Mouse (Mus musculus) c-Kit-positive CD71-positive TER-119-positive erythroid progenitor cells, embryonic 14.5 days (primary cell): Measurements from ENCODE around the gene Tbxas1.

Experiments
- DNase-seq: peaks from one replicate; pipeline ENCODE4 v3.0.0-alpha.2; 2013; ENCODE audit warnings: low spot score

Gene Tbxas1

DNA sequence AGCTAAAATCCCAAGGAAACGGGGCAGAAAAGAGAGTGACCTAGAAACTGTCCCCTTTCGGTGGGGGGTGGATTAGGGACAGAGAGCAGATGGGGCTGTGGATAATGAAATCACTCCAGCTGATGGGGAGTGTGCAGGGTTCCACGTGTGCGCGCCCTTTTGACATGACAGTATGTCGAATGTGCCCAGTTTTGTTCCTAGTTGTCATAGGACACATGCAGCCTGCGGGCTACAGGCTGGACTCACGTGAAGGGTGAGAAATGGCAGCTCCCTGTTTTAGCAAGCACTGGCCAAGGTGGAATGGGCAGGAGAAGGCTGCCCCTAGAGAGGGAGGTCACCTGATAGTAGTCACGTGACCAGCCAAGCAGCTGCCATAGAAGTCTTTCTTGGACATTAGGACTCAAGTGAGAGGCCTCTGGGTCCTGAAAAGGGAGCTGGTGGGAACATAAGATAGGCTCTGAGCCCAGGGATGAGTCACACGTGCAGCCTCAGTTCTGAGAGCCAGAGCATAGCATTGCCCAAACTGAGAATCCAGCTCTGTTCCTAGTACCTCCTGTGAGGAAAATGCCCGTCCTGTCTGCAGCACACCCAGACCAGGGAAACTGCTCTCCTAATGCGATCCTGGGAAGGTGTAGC, 85.7 kb downstream of the Tbxas1 start:
- no peak for DNase-seq

DNA sequence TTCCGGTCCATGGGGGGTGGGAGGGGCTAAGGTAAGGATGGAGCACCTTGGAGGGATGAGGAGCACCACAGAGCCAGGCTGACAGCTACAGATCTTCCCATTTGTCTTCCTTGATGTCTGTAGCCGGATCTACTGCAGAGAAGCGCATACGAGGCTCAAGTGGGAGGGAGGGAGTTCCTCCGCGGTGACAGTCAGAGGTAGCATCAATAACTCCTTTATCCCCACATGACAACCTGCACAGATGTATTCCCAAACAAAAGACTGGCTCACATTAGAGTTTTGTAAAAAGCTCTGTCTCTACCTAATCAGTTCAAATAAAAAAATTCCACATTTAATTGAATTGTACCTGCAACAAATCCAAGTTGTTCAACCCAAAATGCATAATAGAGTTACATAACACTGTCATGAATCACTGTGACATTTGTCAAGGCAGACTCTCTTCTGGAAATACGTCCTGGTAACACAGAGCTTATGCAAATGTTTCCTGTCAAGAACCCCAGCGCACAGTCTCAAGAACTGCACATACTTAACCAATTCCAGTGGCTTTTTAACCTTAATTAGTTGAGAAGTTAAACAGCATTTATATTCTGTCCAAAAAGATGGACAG, 86.3 kb downstream of the Tbxas1 start:
- DNase-seq: no peak

DNA sequence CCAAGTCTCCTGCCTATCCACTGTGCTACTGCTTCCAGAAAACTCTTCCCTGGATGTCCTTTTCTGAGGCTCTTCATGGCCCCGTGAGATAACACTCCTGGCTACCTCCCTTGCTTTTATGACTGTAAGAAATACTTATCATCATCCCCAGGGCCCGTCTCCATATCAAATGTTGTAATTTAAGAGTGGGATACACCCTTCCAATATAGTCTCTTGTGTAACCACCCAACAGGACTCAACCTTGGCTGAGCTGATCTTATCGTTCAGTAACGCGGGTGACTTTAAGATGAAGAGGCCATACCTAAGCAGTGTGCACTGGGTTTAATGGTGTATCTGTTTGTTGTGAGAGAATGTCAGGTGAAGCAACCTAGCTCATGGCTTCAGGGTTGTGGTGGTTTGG, 91.6 kb downstream of the Tbxas1 start:
- peak; percentile 56 for DNase-seq

DNA sequence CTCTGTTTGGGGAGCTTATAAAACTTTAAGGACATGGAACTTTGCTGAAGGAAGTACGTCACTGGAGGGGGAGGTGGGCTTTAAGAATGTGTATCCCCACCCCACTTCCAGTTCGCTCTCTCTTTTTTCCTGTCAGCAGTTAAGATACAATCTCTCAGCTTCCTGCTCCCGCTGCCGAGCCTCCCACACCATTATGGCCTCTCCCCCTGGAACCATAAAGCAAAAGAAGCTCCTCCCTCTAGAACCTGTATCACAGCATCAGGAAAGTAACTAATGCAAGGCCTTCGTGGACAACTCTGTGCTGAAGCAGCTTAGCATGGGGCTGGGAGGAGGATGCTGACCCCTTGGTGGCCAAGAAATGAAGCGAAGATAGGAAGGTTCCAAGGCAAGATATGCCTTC, 92.1 kb downstream of the Tbxas1 start:
- no peak for DNase-seq

DNA sequence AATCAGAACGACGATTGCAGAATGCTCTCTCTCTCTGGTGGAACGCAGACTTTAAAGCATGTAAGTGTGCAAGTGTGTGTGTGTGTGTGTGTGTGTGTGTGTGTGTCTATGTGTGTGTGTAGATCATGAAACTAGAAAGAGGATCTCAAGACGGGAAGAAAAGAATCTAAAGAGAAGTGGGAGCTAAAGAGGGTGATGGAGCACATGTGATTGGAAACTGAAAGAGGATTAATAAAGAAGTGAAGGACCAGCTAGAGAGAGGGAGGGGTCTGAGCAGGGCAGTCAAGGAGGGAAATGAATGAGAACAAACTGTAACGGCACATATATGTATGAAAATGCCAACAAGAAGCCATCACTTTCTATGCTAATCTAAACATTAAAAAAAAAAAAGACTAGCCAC, 92.8 kb downstream of the Tbxas1 start:
- DNase-seq: no peak

DNA sequence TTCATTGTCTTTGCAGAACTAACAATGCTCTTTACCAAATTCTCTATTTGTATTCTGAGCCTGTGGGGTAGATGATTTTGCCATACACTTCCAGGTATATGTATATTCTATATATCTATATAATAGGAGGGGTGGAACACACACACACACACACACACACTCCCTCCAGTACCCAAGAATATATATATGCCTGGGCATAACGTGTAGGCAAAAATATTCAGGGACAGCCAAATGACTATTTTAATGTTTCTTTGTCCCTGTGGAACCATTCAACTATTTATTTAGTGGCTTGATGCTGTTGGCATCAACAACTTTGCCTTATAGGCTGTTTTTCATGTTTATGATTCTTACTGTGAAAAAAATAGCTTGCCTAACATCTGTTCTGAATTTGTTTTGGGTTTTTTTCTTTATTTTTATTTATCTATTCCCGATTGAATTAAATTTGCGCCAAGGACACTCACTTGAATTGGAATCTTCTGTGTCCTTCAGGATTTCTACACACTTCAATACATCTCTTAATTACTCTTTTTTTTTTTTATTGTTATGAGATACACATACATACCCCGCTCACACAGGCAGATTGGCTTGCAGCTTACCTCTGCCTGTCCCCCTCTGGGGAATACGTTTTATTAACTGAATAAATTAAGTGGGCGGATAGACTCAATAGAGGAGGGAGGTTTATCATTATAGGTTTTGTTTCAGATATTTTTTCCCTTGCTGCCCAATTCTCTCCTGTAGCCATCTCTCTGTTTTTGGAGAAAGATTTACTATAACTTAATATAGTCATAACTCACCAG, 94.9 kb downstream of the Tbxas1 start:
- DNase-seq: no peak

DNA sequence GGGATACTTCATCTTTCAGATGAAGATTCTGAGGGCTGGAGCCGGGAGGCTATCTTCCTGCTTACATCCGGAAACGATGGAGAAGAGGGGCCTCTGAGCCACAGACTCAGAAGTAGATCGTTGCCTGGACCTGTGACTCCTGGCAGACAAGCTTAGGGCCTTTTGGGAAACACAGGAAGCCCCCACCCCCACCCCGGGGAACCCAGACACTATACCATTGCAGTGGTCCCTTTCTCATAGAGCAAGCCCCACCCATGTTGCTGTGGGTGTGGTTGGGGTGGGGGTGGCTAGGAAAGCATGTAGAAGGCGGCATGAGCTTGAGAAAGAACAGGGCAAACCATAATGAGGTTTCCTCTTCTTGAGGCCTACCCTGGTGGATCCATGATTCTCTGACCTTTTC, 95.6 kb downstream of the Tbxas1 start:
- DNase-seq: no peak

DNA sequence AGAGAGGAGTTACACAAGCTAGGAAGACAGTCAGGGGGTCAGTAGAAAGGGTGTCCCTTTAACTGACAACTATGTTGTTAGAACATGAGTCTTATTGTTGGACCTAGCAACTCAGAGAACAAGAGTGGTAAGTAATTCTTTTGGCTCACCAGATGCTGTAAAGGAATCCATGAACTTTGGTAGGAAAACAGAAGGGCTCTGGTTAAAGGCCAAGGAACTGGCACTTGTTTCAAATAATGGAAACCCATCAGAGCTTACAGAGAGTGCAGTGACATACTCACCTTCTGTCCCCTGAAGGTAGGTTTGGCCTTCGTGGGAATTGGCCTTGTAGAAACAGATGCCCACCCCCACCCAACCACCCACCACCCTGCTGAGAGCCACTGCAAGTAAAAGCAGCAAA, 97.6 kb downstream of the Tbxas1 start:
- no peak for DNase-seq

DNA sequence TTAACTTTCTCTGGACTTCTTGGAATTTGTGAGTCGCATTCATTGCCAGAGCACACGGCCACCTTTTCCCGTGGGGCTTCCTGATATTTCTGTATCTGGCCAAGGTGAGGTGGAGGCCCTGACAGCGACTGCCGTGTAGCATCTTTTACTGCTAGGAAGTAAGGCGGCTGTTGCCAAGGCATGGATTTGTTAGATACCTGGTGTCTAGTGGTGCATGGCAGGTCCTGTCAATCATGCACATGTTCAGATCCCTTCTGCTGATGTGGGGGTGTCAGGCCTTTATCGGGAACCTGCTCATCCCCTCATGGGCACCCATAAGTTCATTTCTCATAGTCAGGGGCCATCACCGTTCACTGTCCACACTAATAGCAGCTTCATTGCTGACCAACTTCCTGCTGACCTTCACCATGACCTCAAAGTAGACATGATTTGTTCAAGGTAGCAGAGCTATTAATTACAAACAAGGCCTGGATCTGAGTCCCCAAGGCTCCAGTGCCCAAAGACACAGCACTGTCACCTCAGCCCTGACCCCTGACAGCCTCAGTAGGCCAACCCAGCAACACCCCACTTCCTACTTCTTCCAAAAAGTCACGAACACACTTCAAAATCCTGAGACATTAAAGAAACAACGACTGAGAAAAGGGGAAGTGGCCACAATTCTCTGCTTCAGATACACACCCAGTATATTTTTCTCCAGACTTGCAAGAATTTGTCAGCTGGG, 98.4 kb downstream of the Tbxas1 start:
- DNase-seq: no peak

DNA sequence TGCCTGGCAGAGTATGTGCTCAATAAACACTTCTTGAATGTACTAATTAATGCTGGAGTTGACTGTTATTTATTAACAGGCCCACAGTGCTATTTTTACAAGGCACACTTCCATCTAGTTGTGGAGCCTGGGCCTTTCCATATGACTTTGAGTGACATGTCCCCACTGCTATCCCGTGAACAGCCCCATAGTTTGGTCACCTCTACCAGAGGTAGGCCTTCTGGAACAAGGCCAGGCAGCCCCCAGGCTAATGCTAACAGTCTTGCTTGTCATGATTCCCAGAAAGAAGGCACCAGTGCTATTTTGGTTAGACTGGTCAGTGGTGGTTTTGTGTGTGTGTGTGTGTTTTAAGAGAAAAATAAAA, 98.9 kb downstream of the Tbxas1 start:
- DNase-seq: no peak

DNA sequence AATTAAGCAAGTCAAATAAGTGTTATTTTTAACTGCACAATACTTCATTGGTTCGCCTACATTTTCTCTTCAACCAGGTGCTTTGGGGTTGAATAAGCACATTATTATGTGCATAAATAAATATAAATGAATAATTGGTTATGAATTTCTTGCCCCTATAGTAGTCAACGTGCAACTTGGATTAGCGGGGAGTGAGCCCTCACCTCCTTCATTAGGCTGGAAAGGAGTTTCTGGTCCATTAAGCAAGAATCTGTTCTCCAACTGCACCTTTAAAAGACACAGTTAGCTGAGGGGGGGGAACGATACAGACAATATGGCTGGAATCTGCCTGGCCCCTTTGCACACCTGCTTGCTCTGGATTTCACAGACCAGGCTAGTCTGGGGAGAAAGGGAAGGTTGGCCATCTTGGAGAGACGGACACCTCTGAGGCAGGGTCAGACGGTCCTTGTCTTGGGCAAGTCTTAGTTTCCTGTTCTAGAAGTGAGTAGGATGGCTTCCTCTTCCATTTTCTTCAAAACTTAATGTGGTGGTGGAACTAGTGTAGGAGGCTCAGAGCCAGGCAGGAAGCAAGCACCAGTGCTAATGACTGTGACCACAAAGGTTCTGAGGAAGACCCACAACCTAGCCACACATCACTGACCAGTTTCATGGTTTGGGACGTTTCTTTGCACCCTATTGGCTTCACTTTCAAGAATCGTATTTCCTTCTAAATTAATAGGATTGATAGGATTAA, 99.5 kb downstream of the Tbxas1 start:
- no peak for DNase-seq

DNA sequence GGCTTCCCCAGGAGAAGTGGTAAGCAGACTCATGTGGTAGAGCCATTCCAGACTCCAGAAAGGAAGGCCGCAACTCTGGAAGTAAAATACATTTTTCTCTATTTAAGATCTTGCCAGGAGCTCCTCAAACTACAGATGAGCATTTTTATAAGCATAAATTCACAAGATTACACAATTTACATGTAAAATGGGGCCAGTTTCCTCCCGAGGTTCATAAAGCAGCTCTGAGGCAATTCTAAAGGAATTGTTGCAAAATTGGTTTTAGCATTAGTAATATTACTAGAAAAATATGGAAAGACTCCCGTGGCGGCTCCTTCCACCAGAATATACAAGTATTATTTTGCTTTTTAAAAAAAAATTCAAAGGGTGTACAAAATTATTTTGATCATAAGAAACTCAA, 100.7 kb downstream of the Tbxas1 start:
- no peak for DNase-seq

DNA sequence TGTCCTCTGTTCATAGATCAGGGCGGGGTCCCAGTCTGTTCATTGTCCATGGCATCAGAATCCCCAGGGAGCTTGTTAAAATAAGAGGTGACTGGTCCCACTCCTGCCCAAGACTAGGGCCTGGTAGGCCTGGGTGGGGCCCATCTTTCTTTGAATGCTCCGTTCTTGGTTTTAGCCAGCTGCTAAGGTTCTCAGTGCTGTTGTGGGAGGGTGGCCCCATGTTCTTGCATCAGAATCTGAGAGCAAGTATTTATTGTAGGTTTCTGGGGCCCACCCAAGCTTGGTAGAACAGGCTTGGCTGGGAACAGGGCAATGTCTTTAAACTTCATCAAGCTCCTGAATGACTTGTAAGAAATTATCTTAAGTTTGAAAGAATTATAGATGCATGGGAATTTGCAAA, 101.2 kb downstream of the Tbxas1 start:
- DNase-seq: no peak

DNA sequence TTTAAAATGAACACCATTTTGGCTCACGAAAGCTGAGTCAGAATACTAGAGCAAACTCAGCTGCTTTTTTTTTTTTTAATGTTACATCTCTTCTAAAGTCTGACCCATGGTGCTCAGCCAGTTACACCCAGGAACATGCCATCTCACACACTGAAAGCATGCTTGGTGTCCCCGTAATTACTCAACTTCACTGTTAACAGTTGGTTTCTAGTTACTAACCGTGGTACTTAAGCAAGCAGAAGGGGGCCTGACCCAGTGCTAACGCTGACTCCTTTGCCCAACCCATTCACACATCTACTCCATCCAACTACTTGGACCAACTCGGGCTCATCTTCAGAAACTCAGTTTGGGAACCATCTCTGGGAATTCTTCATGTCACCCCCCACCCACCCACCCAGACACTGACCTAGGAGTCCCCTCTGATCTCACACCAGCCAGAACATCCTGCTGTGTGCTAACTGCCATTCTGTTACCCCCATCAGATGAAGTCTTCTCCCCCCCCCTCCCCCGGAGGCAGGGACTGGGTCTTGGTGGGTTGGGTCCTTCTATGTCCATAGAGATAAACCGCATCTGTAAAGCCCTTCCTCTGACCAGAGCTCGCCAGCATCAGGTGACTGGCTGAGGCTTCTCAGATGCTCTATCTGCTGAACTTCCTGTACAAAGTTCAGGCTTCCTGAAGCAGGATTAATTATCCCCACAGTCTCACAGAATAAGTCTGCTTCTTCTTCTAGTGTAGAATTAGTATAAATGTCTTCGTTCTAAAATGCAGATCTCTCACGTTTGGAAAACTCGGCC, 105.9 kb downstream of the Tbxas1 start:
- no peak for DNase-seq

DNA sequence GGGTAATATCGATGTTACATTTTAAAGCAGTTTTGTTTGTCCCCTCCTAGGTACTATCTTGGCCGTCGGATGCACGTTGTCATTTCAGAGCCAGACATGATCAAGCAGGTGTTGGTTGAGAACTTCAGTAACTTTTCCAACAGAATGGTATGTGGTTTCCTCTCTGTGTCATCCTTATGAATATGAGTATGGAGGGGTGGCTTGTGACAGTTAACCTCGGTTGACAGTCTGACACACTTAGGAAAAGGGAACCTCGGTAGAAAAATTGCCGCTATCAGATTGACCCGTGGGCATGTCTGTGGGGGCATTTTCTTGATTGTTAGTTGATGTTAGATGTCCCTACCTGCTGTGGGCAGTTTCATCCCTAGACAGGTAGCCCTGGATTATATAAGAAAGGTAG, 106.9 kb downstream of the Tbxas1 start:
- DNase-seq: no peak

DNA sequence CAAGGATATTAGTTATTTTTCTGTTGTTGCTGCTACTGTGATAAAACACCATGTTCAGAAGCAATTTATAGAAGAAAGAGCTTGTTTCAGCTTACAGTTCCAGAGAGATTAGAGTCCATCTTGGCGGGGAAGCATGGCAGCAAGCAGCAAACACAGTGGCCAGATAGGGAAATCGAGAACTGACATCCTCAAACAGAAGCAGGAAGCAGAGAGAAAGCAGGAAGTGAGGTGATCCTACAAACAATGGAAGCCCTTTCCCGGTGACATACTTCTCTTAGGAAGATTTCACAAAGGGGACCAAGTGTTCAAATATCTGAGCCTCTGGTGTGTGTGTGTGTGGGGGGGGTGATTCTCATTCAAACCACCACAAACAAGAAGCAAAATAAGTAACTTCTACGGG, 107.5 kb downstream of the Tbxas1 start:
- no peak for DNase-seq

DNA sequence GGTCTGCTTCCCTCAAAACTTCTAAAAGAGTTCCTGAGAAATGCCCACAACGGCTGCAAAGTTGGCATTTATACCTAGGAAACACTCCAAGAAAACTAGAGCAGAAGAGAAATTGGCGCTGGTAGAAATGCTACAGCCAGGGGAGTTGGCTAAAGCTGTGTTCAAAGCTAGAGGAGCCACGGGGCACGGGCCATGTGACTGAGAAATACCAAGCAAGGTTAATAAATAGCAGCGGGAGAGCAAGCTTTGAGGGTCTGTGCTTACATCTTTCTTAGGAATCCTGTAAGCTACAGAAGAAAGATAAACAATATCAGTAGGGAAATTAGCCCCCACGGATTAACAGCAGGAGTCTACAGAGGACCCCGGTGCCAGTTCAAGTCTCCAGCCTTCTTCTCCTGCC, 107.9 kb downstream of the Tbxas1 start:
- no peak for DNase-seq

DNA sequence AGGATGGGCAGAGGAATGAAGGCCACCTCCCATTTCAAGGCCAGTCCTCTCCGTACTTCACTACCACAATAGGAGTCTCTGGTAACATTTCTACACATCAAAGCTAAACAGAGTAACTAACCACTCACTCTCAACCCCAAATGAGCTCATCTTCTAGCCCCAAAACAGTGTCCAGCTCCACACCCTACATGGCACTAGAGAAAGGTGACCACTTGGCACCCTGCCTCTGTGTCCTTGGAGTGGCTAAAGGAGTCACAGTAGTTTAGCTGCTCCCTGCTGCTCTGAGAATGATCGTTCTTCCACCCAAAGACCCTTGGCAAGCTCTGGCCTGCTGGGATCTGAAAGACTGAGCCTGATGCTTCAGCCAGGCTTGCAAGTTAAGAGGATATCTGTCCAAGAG, 109.4 kb downstream of the Tbxas1 start:
- DNase-seq: no peak

DNA sequence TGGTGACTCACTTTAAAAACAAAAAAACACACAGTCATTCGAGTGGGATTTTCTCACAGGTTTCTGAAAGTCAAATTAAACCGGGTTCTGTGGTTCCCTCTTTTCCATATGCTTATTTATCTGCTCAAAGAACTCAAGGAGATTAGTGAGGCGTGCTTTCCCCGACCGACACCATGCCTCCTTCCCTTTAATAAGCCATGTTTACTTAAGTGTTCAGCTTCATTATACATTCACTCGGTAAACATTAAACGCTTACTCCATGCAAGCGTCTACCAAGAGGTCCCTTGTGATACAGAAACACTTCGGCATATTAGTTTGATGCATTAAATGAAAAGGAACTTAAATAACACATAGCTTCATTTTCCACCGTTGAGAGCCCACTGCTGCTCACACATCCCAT, 111.4 kb downstream of the Tbxas1 start:
- no peak for DNase-seq

DNA sequence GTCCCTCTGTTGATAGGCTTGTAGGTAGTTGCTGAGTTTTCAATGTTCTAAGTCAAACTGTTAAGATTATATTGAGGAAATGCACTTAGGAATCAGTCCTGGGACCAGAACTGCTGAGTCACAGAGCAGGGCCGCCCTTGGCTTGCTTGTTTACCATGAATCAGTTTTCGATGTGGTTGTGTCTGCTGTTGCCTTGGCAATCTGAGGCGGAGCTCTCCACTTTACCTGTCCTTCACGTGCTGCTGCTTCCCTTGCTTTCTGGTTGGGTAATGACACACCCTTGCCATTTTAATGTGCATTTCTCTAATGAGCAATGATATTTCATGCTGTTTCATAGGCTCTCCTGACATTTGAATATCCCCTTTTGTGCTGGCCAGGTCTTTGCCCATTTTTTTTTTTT, 116.8 kb downstream of the Tbxas1 start:
- DNase-seq: peak; percentile 35

DNA sequence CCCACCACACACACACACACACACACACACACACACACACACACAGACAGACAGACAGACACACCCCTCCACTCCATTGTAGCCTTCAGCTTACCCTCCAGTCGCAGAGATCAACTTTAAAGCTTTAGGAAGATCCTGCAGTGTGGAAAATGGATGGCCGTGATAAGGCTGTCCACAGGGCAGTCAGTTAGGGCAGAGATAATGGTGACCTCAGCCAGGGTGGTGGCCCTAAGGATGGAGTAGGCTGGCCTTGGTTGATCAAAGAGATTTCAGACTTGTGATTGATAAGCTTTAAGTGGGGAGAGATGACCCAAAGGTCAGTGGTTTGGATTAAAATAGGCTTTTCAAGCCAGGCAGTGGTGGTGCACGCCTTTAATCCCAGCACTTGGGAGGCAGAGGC, 120.6 kb downstream of the Tbxas1 start:
- no peak for DNase-seq
